Mouse (Mus musculus): ENCODE results near the gene Ugt1a5. TPM values are rescaled to one million over a fixed set of nuclear protein-coding genes. Genes with fewer than 3 reads are reported as not detected.
"Not testable (repeated sequence)": the region's sequence is repeated elsewhere in the genome, so short reads cannot be mapped to it uniquely, and the experiment has no call there.

Gene Ugt1a5
- total and polyA plus RNA-seq, 2 experiments from 2014 or later, result not detected

DNA sequence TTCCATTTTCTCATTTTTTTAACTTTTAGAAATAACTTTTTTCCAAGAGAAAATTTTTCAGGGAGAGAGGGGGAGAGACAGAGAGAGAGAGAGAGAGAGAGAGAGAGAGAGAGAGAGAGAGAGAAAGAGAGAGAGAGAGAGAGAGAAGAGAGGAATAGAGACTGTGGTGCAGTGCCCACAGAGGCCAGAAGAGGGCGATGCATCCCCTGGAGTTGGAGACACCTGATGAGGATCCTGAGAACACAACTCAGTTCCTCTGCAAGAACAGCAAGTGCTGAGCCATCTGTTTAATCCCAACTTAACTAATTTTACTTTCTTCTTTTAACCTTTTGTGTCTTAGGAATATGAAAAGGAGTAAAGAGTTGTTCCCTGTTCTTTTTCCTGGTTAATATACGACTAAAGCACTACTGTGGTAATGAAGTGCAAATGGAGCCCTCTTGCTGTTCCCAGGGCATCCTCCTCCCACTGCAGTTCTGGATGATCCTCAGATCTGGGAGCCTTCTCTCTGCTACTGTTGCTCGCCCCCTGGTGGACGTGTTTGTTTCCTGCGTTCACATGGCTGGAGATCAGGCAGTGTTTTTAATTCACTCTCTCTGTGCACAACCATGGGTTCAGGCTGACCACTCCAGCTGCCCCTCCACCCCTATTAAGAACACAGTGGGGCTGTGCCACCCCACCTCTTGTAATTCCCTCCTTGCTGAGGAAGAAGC lies 21.7 kb upstream of the Ugt1a5 start:
- H3K27me3 ChIP-seq (ENCODE audit: insufficient read depth, low read length); H3K4me3 ChIP-seq (ENCODE audit: low read depth, low read length); H3K36me3 ChIP-seq (ENCODE audit: insufficient read depth, low read length); H3K9ac ChIP-seq (replicated peaks; ENCODE audit: low read length, poor library complexity, severe bottlenecking); H3K9me3 ChIP-seq (ENCODE audit: low read length); H3K4me1 ChIP-seq (ENCODE audit: insufficient read depth, low read length); H3K4me2 ChIP-seq (ENCODE audit: low read depth, low read length, poor library complexity, severe bottlenecking); H3K27ac ChIP-seq (ENCODE audit: low read depth, low read length); ATAC-seq (ENCODE audit: low FRiP score): not testable (repeated sequence)
- peak; percentile 50 for TF ChIP-seq CTCF (IDR thresholded peaks at IDR 0.05)
- peak; percentile 26 for DNase-seq (ENCODE audit: low spot score)
- WGBS, result 3% methylated on average over 5 of the region's 5 CpGs

GRCm38 (mm10) chr1:88145278-88145677 lies 20.5 kb upstream of the Ugt1a5 start:
- not testable (repeated sequence) for H3K4me2 ChIP-seq (ENCODE audit: low read depth, low read length, poor library complexity, severe bottlenecking); ATAC-seq (ENCODE audit: low FRiP score); H3K4me3 ChIP-seq (ENCODE audit: low read depth, low read length); H3K9me3 ChIP-seq (ENCODE audit: low read length); H3K27ac ChIP-seq (ENCODE audit: low read depth, low read length); H3K9ac ChIP-seq (replicated peaks; ENCODE audit: low read length, poor library complexity, severe bottlenecking); H3K27me3 ChIP-seq (ENCODE audit: insufficient read depth, low read length); H3K36me3 ChIP-seq (ENCODE audit: insufficient read depth, low read length); H3K4me1 ChIP-seq (ENCODE audit: insufficient read depth, low read length)
- TF ChIP-seq CTCF (IDR thresholded peaks at IDR 0.05), result peak; percentile 51
- 69% methylated on average over 2 of the region's 2 CpGs for WGBS
- DNase-seq (ENCODE audit: low spot score), result peak; percentile 8

GRCm38 (mm10) chr1:88150133-88150532 lies 15.7 kb upstream of the Ugt1a5 start:
- DNase-seq (ENCODE audit: low spot score), result peak; percentile 36
- 75% methylated on average over 2 of the region's 2 CpGs for WGBS
- not testable (repeated sequence) for H3K4me1 ChIP-seq (ENCODE audit: insufficient read depth, low read length)

DNA sequence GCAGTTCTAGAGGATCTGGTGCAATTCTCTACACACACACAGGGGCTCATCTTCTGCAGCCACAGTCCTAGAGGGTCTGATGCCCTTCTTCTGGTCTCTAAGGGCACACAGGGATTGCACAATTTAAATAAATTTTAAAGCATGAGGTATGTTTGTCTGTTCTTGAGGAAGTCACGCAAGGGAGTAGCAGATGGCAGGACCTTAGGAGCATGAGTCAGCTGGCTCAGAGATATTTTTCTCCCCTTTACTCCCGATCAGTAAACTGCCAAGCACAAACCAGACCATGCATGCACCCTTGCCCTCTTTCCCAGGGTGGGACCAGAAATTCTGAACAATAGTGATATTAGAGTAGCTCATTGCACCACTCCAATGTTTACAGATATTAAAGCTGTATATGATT lies 7.4 kb upstream of the Ugt1a5 start:
- no peak for ATAC-seq (ENCODE audit: low FRiP score)
- H3K4me3 ChIP-seq (ENCODE audit: low read depth, low read length), result no peak overlapping the region
- H3K4me2 ChIP-seq (ENCODE audit: low read depth, low read length, poor library complexity, severe bottlenecking), result no peak overlapping the region
- DNase-seq (ENCODE audit: low spot score), result no peak
- TF ChIP-seq CTCF (IDR thresholded peaks at IDR 0.05), result no peak
- H3K9me3 ChIP-seq (ENCODE audit: low read length), result no peaks in the 10 kb centered on the region
- H3K36me3 ChIP-seq (ENCODE audit: insufficient read depth, low read length), result no peaks in the 10 kb centered on the region
- 92% methylated on average over 2 of the region's 2 CpGs for WGBS
- H3K27me3 ChIP-seq (ENCODE audit: insufficient read depth, low read length), result no peaks in the 10 kb centered on the region
- H3K4me1 ChIP-seq (ENCODE audit: insufficient read depth, low read length), result no peaks in the 10 kb centered on the region
- no peak overlapping the region for H3K27ac ChIP-seq (ENCODE audit: low read depth, low read length)
- no peak overlapping the region for H3K9ac ChIP-seq (replicated peaks; ENCODE audit: low read length, poor library complexity, severe bottlenecking)

More at GRCm38 (mm10) chr1:88150133-88150532, 15.7 kb upstream of the Ugt1a5 start:
- not testable (repeated sequence) for H3K4me3 ChIP-seq (ENCODE audit: low read depth, low read length); H3K27me3 ChIP-seq (ENCODE audit: insufficient read depth, low read length); H3K9ac ChIP-seq (replicated peaks; ENCODE audit: low read length, poor library complexity, severe bottlenecking); H3K9me3 ChIP-seq (ENCODE audit: low read length); ATAC-seq (ENCODE audit: low FRiP score); H3K27ac ChIP-seq (ENCODE audit: low read depth, low read length); H3K36me3 ChIP-seq (ENCODE audit: insufficient read depth, low read length); H3K4me2 ChIP-seq (ENCODE audit: low read depth, low read length, poor library complexity, severe bottlenecking)
- peak; percentile 62 for TF ChIP-seq CTCF (IDR thresholded peaks at IDR 0.05)

DNA sequence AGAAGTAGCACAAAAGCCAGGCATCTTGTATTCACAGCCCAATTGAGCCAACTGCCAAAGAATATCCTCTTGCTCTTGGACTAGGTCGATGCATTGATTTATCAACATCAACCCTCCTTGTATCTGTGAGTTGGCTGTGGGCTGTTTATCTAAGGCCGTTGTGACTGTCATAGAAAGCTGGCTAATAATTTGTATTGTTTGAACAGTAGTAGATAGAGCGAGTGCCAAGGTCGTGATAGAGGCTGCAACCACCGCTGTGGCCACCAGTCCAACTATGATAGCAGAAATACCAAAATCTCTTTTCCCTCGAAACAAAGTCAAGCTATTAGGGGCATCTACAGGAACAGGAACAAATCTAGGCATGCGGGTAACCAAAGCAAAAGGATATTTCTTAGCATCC lies 6.4 kb downstream of the Ugt1a5 start:
- 97% methylated on average over 5 of the region's 7 CpGs for WGBS
- H3K27me3 ChIP-seq (ENCODE audit: insufficient read depth, low read length), result not testable (repeated sequence)

DNA sequence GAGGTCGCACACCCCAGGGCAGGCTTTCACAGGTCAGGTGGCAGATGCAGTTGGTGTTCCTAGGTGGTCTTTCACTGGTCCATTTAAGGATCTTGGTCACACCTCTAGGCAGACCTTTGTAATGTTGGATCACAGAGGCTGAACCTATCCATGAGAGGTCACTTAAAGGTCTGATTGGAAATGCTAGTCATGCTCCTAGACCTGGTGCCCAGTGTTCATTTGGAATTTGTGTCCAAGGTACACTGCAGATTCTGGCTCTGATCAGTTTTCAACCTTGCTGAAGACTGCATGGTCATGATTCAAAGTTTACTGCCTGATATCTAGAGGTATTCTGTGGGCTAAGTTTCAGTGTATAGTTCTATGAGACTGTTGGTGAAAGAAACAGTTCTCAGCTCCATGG lies 13.8 kb downstream of the Ugt1a5 start:
- 100% methylated on average over 1 of the region's 1 CpGs for WGBS
- H3K9me3 ChIP-seq (ENCODE audit: low read length), result no peaks in the 10 kb centered on the region
- TF ChIP-seq CTCF (IDR thresholded peaks at IDR 0.05), result no peak
- no peak overlapping the region for H3K9ac ChIP-seq (replicated peaks; ENCODE audit: low read length, poor library complexity, severe bottlenecking)
- H3K4me1 ChIP-seq (ENCODE audit: insufficient read depth, low read length), result no peaks in the 10 kb centered on the region
- no peaks in the 10 kb centered on the region for H3K27me3 ChIP-seq (ENCODE audit: insufficient read depth, low read length)
- no peak overlapping the region for H3K4me2 ChIP-seq (ENCODE audit: low read depth, low read length, poor library complexity, severe bottlenecking)
- H3K27ac ChIP-seq (ENCODE audit: low read depth, low read length), result no peak overlapping the region
- H3K36me3 ChIP-seq (ENCODE audit: insufficient read depth, low read length), result no peaks in the 10 kb centered on the region
- DNase-seq (ENCODE audit: low spot score), result no peak
- no peak overlapping the region for H3K4me3 ChIP-seq (ENCODE audit: low read depth, low read length)
- ATAC-seq (ENCODE audit: low FRiP score), result no peak

More for the DNA sequence above, 6.4 kb downstream of the Ugt1a5 start:
- H3K9ac ChIP-seq (replicated peaks; ENCODE audit: low read length, poor library complexity, severe bottlenecking); H3K9me3 ChIP-seq (ENCODE audit: low read length); H3K4me3 ChIP-seq (ENCODE audit: low read depth, low read length); H3K4me1 ChIP-seq (ENCODE audit: insufficient read depth, low read length); H3K36me3 ChIP-seq (ENCODE audit: insufficient read depth, low read length); DNase-seq (ENCODE audit: low spot score); H3K27ac ChIP-seq (ENCODE audit: low read depth, low read length); ATAC-seq (ENCODE audit: low FRiP score); H3K4me2 ChIP-seq (ENCODE audit: low read depth, low read length, poor library complexity, severe bottlenecking): not testable (repeated sequence)

All from midbrain, postnatal 0 days (tissue).